Mouse (Mus musculus) embryonic facial prominence, embryonic 14.5 days (tissue): ENCODE results near the gene Fam185a. TPM values are rescaled to one million over a fixed set of nuclear protein-coding genes. Genes with fewer than 3 reads are reported as not detected.
A peak's percentile ranks its signal among the peaks of the same experiment; 100 is the strongest.

Source experiments
- ATAC-seq: fragments of 200-750 bp; cut with Nextera tagmentation; 2 replicates; pipeline ENCODE4 v1.8.0; 2017; ENCODE audit warnings: low read depth, moderate number of reproducible peaks, moderate TSS enrichment
- DNase-seq: peaks from one replicate; pipeline ENCODE4 v3.0.0-alpha.2; 2015; ENCODE audit warnings: low spot score
- H3K27ac ChIP-seq: fragments of 300-500 bp; sonication (generic); replicated peaks from 2 replicates; pipeline ENCODE4 v1.5.1; 2014; ENCODE audit warnings: low read depth, mild to moderate bottlenecking, low read length, moderate library complexity
- H3K27me3 ChIP-seq: fragments of 300-500 bp; sonication (generic); replicated peaks from 2 replicates; pipeline ENCODE4 v1.6.1; 2014; ENCODE audit warnings: low read length; ENCODE audit not compliant: control insufficient read depth, insufficient read depth
- H3K36me3 ChIP-seq: fragments of 300-500 bp; sonication (generic); 2 replicates; pipeline ENCODE4 v1.6.1; 2014; ENCODE audit warnings: low read length, mixed read lengths; ENCODE audit not compliant: control insufficient read depth, insufficient read depth
- H3K4me1 ChIP-seq: fragments of 300-500 bp; sonication (generic); 2 replicates; pipeline ENCODE4 v1.6.1; 2014; ENCODE audit warnings: antibody characterized with exemption, low read length; ENCODE audit not compliant: control insufficient read depth, insufficient read depth
- H3K4me2 ChIP-seq: fragments of 300-500 bp; sonication (generic); 2 replicates; pipeline ENCODE4 v1.6.1; 2014; ENCODE audit warnings: low read depth, mild to moderate bottlenecking, low read length, moderate library complexity, mixed read lengths
- H3K4me3 ChIP-seq: fragments of 300-500 bp; sonication (generic); 2 replicates; pipeline ENCODE4 v1.5.1; 2014; ENCODE audit warnings: low read depth, mild to moderate bottlenecking, low read length
- H3K9ac ChIP-seq: fragments of 300-500 bp; sonication (generic); 2 replicates; pipeline ENCODE4 v1.6.1; 2014; ENCODE audit warnings: low read depth, mild to moderate bottlenecking, low read length, moderate library complexity, mixed read lengths
- H3K9me3 ChIP-seq: fragments of 300-500 bp; sonication (generic); 2 replicates; pipeline ENCODE4 v1.6.1; 2016; ENCODE audit warnings: low read length; ENCODE audit not compliant: control insufficient read depth
- WGBS: fragments of 180-500 bp; shearing (Covaris S2); extraction: QIAGEN DNeasy Blood & Tissue Kit; methylation state at CpG from one replicate; pipeline ENCODE4 v1.1.7; 2014; 5-methylcytosine and 5-hydroxymethylcytosine counted together
- polyA plus RNA-seq: library from polyadenylated mRNA; unstranded; fragments of >200 nt; fragmentation: Nextera tagmentation; extraction: Ambion mirVana; gene quantifications from 2 replicates; pipeline ENCODE4 v1.2.1, GENCODE M21; 2014

Gene Fam185a
- polyA plus RNA-seq, 1 experiment from 2014 or later, result 6.6 TPM

GRCm38 (mm10) chr5:21384976-21385375 is 39.8 kb upstream of the Fam185a start:
- WGBS, result 92% methylated on average over 9 of the region's 9 CpGs
- Histone ChIP-seq H3K4me2 (no peak overlapping the region), H3K4me3 (no peak overlapping the region), H3K4me1 (peaks cover 6% of the 10 kb centered on the region; the same call in 1 of the 2 replicates), H3K36me3 (no peaks in the 10 kb centered on the region), H3K9me3 (no peaks in the 10 kb centered on the region), H3K27ac (no peak overlapping the region), H3K9ac (no peak overlapping the region), H3K27me3 (no peaks in the 10 kb centered on the region; the same call in 1 of the 2 replicates)
- no peak for ATAC-seq
- DNase-seq, result no peak

GRCm38 (mm10) chr5:21386432-21386831 is 38.3 kb upstream of the Fam185a start:
- H3K9me3 ChIP-seq, result no peaks in the 10 kb centered on the region
- no peak overlapping the region for H3K9ac ChIP-seq
- no peak overlapping the region for H3K4me2 ChIP-seq
- peaks cover 6% of the 10 kb centered on the region; the same call in 1 of the 2 replicates for H3K4me1 ChIP-seq
- DNase-seq (no peak), ATAC-seq (no peak)
- no peak overlapping the region for H3K27ac ChIP-seq
- no peaks in the 10 kb centered on the region for H3K36me3 ChIP-seq
- no peak overlapping the region for H3K4me3 ChIP-seq
- WGBS, result 90% methylated on average over 4 of the region's 4 CpGs
- no peaks in the 10 kb centered on the region; the same call in 1 of the 2 replicates for H3K27me3 ChIP-seq

- H3K4me2 ChIP-seq, result no peak overlapping the region
- no peak for DNase-seq
- H3K27ac ChIP-seq, result no peak overlapping the region
- no peaks in the 10 kb centered on the region; the same call in 1 of the 2 replicates for H3K27me3 ChIP-seq
- peaks cover 6% of the 10 kb centered on the region; the same call in 1 of the 2 replicates for H3K4me1 ChIP-seq
- no peak for ATAC-seq
- H3K9me3 ChIP-seq, result no peaks in the 10 kb centered on the region
- H3K4me3 ChIP-seq, result no peak overlapping the region
- no peaks in the 10 kb centered on the region for H3K36me3 ChIP-seq
- H3K9ac ChIP-seq, result no peak overlapping the region
Observed at GRCm38 (mm10) chr5:21387340-21387739, 37.4 kb upstream of the Fam185a start.

- H3K36me3 ChIP-seq, result no peaks in the 10 kb centered on the region
- H3K9ac ChIP-seq, result no peak overlapping the region
- H3K27ac ChIP-seq, result no peak overlapping the region
- ATAC-seq (no peak), DNase-seq (no peak)
- no peaks in the 10 kb centered on the region for H3K4me1 ChIP-seq
- no peak overlapping the region for H3K4me3 ChIP-seq
- H3K9me3 ChIP-seq, result no peaks in the 10 kb centered on the region
- no peaks in the 10 kb centered on the region for H3K27me3 ChIP-seq
- H3K4me2 ChIP-seq, result no peak overlapping the region
- WGBS, result 61% methylated on average over 4 of the region's 4 CpGs
Observed at GRCm38 (mm10) chr5:21388855-21389254, 35.9 kb upstream of the Fam185a start.

- DNase-seq, result no peak
- no peaks in the 10 kb centered on the region for H3K9me3 ChIP-seq
- no peak overlapping the region for H3K9ac ChIP-seq
- no peak overlapping the region for H3K27ac ChIP-seq
- H3K4me3 ChIP-seq, result no peak overlapping the region
- H3K4me2 ChIP-seq, result no peak overlapping the region
- WGBS, result 56% methylated on average over 13 of the region's 13 CpGs
- H3K36me3 ChIP-seq, result no peaks in the 10 kb centered on the region
- H3K4me1 ChIP-seq, result no peaks in the 10 kb centered on the region; the same call in 1 of the 2 replicates
- H3K27me3 ChIP-seq, result no peaks in the 10 kb centered on the region
- no peak for ATAC-seq
Observed at GRCm38 (mm10) chr5:21391616-21392384, 33.0 kb upstream of the Fam185a start.

- H3K4me1 ChIP-seq, result no peaks in the 10 kb centered on the region; the same call in 1 of the 2 replicates
- no peak for DNase-seq
- H3K9me3 ChIP-seq, result no peaks in the 10 kb centered on the region
- no peak for ATAC-seq
- no peaks in the 10 kb centered on the region for H3K36me3 ChIP-seq
- H3K27me3 ChIP-seq, result no peaks in the 10 kb centered on the region
- H3K9ac ChIP-seq, result no peak overlapping the region
- no peak overlapping the region for H3K27ac ChIP-seq
- H3K4me3 ChIP-seq, result no peak overlapping the region
- no peak overlapping the region for H3K4me2 ChIP-seq
- WGBS, result 75% methylated on average over 2 of the region's 2 CpGs
Observed at GRCm38 (mm10) chr5:21394562-21394961, 30.2 kb upstream of the Fam185a start.

DNA sequence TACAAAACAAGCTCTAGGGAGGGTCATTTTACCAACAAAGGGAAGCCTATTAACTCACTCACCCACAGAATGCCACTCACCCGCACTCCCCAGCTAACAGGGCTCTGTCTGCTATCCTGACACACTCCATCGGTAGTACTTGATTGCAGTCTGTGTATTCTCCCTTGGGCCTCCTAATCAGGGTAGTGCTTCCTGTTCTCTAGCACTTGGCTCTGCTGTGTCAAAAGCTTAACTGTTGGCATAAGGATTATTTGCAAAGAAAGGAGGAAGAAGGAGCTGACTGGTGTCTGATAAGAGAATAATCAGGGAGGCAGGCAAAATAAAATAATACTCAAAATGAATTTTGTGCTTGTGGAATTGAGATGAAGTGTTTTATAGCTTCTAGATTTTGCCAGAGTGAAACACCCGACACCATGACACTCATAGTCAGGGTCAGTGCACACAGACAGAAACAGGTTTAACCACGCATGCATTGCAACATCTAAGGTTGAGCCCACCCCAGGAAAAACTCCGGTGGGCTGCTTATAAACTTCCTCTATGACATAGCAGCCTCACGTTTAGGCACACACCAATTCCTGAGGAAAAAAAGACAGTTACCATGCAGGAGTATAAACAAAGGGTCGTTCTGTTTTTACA is 29.4 kb upstream of the Fam185a start:
- no peak for ATAC-seq
- Histone ChIP-seq H3K36me3 (no peaks in the 10 kb centered on the region), H3K9ac (no peak overlapping the region), H3K27me3 (no peaks in the 10 kb centered on the region), H3K4me1 (no peaks in the 10 kb centered on the region; the same call in 1 of the 2 replicates), H3K27ac (no peak overlapping the region), H3K4me3 (no peak overlapping the region), H3K9me3 (no peaks in the 10 kb centered on the region), H3K4me2 (no peak overlapping the region)
- DNase-seq, result peak; percentile 48
- WGBS, result 33% methylated on average over 7 of the region's 7 CpGs

GRCm38 (mm10) chr5:21411261-21411666 is 13.5 kb upstream of the Fam185a start:
- Histone ChIP-seq H3K36me3 (no peaks in the 10 kb centered on the region), H3K9me3 (no peaks in the 10 kb centered on the region), H3K9ac (no peak overlapping the region), H3K4me3 (no peak overlapping the region), H3K27me3 (no peaks in the 10 kb centered on the region), H3K27ac (no peak overlapping the region), H3K4me1 (no peaks in the 10 kb centered on the region), H3K4me2 (no peak overlapping the region)
- DNase-seq, result no peak
- no peak for ATAC-seq
- WGBS, result 86% methylated on average over 5 of the region's 5 CpGs
